Mouse (Mus musculus): ENCODE results near the gene Gtf2h2. TPM values are rescaled to one million over a fixed set of nuclear protein-coding genes. Genes with fewer than 3 reads are reported as not detected.

The Gtf2h2 gene
- polyA plus RNA-seq, 1 experiment from 2014 or later, result 91.1 TPM

Other genes with a start within 250 kb of the Gtf2h2 start
- 0.25 TPM in 1 of 2 replicates, not detected in the other for gene Naip5, start 246.3 kb downstream of the Gtf2h2 start, polyA plus RNA-seq (2014; fragmentation: Nextera tagmentation; extraction: Ambion mirVana)
- gene Naip6, start 174.9 kb downstream of the Gtf2h2 start, polyA plus RNA-seq (2014; fragmentation: Nextera tagmentation; extraction: Ambion mirVana), result 0.07 and 0.17 TPM in 2 replicates
- gene Naip1, start 39.7 kb downstream of the Gtf2h2 start, polyA plus RNA-seq (2014; fragmentation: Nextera tagmentation; extraction: Ambion mirVana), result not detected in 2 replicates
- gene Ocln, start 60.1 kb upstream of the Gtf2h2 start, polyA plus RNA-seq (2014; fragmentation: Nextera tagmentation; extraction: Ambion mirVana), result 2.0 and 2.2 TPM in 2 replicates
- 2.9 and 3.2 TPM in 2 replicates for gene Marveld2, start 124.4 kb upstream of the Gtf2h2 start, polyA plus RNA-seq (2014; fragmentation: Nextera tagmentation; extraction: Ambion mirVana)
- gene Ak6, start 158.4 kb upstream of the Gtf2h2 start, polyA plus RNA-seq (2014; fragmentation: Nextera tagmentation; extraction: Ambion mirVana), result 341 and 345 TPM in 2 replicates
- gene Rad17, start 158.5 kb upstream of the Gtf2h2 start, polyA plus RNA-seq (2014; fragmentation: Nextera tagmentation; extraction: Ambion mirVana), result 31.2 and 33.1 TPM in 2 replicates
- 27.9 and 28.3 TPM in 2 replicates for gene Taf9, start 159.0 kb upstream of the Gtf2h2 start, polyA plus RNA-seq (2014; fragmentation: Nextera tagmentation; extraction: Ambion mirVana)
- 4.6 and 5.2 TPM in 2 replicates for gene Ccdc125, start 177.1 kb upstream of the Gtf2h2 start, polyA plus RNA-seq (2014; fragmentation: Nextera tagmentation; extraction: Ambion mirVana)
- gene Cdk7, start 238.4 kb upstream of the Gtf2h2 start, polyA plus RNA-seq (2014; fragmentation: Nextera tagmentation; extraction: Ambion mirVana), result 101 and 106 TPM in 2 replicates

All from limb, embryonic 11.5 days (tissue).